Mouse (Mus musculus) cerebellum, postnatal 4 days (tissue): ENCODE measurements around the gene Zfp277.

ENCODE experiments used
- DNase-seq, 2 experiments: peaks; one replicate each; pipeline ENCODE4 v3.0.0; 2022; ENCODE audit warnings: low spot score in 2 of 2, mixed read lengths in 1 of 2

The Zfp277 gene

DNA sequence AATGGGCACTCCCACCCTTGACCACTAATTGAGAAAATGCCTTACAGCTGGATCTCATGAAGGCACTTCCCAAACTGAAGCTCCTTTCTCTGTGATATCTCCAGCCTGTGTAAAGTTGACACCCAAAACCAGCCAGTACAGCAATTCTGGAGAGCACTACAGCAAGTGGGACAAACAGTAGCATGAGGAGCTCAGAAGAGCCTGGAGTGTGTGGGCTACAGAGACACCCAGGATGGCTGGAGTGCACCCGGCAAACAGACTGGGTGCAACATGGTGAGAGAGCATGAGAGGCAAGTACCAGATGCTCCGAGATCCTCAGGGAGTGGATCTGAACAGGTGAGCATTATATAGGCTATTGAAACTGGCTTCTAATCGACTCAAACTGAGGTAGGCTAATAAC, 93.8 kb downstream of the Zfp277 start:
- DNase-seq, result no peak

DNA sequence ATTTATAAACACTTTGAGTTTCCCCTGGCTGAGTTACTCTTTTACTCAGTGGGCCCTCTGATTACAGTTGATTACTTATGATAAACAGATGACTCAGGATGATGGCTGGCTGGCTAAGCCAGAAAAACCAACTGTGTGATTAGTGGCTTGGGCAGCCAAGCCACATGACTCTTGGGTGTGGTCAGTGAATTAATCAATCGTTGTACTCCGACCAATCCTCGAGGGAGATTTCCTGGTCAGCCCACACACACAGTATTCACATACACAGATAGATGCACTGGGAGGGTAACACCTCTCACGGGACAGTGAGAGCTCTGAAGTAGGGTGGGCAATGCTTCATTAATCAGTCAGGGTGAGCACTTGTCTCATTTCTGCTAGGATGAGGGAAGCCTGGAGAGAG, 97.5 kb downstream of the Zfp277 start:
- DNase-seq, result no peak

DNA sequence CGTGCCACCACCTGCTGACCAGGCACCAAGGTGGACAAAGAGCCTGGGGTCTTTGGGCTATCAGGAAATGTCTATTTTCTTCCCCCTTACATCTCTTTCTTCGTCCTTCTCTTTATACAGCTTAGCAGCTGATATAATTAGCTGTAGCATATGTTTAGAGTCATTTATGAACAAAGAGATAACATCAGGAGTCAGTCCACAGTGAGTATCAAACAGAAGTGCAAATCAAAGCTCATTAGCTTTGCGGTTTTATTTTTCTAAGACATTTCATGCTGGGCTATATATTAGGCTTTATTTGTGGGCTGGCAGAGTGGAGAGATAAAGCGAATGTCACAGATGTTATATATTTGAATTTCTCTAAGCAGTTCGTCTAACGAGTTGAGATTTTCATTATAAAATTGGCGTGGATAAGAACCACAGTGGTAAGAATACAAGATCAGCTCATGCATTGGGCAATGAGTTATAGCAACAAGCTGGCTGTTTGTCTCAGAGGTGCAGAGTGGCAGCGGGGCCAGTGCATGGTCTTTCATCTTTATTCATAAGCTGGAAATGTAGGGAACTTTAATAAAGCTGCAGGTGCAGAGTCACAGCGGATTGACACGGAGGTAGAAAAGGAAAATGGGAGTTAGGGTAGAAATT, 98.5 kb downstream of the Zfp277 start:
- DNase-seq, result no peak

DNA sequence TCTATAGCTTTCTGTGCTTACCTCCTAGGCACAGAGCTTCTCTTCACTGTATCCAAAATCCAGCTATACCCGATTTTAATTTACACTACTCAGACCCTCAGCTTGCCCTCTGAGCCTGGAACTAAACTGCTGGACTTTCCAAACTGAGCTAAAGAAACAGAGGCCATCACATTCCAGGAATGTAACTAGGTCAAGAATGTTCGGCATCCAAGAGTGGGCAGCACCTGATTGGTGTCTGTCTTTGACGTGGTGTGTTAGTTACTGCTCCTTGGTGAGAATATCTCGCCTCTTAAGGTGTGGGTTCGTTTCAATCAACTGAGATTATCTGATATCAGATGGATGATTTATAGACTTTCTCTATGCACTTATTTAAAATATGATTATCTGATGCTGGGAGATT, 104.3 kb downstream of the Zfp277 start:
- DNase-seq, result no peak

DNA sequence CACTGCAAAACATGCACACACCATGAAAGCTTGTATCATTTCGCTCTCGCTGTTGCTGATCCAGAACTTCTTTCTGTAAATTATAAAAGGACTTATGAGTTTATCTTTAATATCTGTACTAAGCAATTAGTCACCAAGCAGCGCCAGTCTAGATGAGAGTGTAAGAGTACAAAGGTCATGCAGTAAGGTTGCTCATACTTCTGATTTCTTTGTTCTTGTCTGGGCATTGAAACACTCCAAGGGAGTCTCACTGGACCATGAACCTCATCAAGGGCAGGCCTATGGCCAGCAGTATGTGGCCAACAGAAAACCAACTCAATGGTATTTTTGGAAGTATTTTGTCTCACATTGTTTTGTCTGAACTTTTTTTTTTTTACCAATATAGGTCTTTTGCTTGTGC, 110.4 kb downstream of the Zfp277 start:
- no peak for DNase-seq

DNA sequence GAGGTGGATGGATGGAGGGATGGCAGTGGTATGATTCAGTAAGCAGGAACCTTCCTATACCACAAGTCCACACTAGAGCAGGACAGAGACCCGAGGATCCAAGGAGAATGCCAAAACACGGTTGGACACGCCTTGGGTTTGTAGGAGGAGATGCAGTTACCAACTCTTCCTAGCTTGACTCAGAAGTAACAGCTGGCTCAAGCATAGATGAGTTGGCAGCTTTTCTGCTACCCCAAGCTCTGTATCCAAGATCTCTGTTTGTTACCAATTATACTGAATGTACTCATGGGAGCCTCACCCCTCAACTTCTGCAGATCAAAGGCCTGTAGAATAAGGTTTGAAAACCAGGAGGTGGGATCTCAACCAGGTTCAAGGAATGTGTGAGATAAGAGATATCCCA, 114.2 kb downstream of the Zfp277 start:
- no peak for DNase-seq

DNA sequence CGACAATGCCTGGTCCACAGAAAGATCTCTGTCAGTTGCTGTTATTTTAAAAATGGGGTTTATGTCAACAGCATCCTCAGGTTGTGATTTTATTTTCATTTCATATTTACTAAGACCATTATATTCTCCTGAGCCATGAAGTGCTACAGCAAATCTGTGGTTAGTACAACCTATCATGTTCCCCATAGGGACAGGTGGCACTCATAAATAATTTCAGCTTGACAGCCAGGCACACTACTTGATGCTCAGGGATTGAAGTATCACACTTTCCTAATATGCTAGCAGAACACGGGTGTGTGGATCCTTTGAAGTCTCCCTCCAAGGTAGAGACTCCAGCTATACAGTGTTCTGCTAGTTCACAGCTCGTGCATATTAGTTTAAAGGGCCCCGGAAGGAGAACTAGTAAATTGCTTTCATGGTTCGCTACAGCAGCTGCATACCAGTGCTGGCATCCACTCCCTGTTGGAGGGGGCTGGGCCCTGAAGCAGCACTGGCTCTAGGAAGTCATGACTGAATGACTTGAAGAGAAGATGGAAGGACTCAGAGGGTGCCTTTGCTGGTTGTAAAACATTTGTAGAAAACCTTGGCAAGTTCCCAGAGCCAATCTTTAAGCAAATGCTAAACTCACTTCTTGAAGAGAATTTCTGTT, 118.6 kb downstream of the Zfp277 start:
- no peak for DNase-seq

DNA sequence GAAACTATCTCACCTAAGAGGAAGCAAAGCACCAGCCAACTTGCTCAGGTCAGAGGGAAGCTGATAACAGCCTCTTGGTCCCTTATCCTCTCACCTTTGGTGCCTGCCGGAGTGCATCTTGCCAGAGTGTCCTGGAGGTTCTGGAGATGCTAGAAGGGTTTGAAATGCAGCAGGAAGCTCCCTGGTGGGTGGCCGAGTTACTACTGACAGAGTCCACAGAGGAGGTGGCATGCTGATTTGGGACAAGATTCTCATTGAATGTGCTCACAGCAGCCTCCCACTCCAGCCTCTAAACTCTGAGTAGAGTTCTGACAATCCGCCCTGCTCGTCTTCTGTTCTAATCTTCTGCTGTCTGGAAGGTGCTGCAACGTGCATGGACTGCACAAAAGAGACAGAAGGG, 120.1 kb downstream of the Zfp277 start:
- no peak for DNase-seq

DNA sequence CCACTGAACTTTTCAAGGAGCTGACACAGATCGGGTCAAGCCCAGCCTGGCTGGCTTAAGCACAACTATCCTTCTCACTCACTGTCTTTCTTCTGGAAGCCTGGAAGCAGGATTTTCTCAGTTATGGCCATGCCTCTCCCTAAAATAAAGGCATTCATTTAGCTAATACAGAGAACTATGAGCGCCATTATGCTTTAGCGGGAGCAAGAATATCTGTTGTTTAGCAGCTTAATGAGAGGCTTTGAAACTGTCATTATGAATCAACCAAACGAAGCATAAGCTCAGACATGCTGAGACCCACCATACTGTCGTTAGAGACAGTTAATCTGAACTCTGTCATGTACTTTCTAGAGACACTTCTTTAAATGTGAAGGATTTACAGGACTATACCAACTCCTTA, 120.9 kb downstream of the Zfp277 start:
- DNase-seq, result no peak

DNA sequence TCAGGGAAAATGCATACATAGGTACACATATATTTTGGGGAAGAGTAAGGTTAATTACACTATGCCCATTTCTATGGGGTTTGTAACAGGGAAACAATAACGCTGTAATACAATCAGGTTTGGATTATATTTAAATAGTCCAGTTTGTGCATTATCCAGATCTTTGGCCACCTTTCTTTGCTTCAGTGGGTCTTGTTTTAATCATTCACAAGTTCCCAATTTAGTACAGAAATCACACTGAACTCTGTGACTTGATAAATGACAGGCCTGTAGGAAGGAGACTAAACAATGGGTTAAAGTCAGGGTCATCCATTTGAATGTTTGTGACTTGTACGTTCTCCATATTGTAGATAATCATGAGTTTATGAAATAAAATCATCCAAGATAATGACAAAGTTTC, 130.6 kb downstream of the Zfp277 start:
- DNase-seq, result no peak

DNA sequence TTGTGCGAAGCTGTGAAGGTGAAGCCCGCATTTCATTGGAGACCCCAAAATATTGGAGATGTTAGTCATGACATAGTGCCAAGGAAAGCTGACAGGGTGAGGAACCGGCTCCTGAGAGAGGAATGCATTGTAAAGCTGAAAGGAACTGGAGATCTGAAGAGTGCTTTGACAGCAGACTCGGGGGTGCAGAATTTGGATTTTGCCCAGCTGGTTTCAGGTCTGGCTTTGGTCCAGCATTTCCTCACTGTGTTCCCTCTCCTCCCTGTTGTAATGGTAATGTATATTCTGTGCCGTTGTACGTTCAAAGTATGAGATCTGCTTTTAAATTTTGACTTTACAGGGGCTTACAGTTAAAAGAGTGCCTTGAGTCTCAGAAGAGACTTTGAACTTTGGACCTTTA, 141.7 kb downstream of the Zfp277 start:
- DNase-seq, result no peak

DNA sequence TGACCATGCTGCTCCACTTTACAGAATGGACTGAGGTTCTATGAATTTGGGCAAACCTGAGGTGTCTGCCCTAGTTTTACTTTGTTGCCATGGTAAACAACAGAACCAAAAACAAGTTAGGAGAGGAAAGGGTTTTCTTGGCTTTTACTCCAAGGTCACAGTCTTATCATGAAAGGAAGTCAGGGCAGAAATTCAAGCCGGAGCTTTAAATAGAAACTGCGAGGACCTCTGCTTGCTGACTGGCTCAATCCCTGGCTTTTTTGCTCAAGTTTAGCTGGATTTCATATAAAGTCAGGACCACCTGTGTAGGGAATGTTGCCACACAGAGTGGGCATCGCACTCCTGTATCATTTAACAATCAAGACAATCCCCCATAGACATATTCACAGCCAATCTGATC, 147.1 kb downstream of the Zfp277 start:
- DNase-seq, result no peak

DNA sequence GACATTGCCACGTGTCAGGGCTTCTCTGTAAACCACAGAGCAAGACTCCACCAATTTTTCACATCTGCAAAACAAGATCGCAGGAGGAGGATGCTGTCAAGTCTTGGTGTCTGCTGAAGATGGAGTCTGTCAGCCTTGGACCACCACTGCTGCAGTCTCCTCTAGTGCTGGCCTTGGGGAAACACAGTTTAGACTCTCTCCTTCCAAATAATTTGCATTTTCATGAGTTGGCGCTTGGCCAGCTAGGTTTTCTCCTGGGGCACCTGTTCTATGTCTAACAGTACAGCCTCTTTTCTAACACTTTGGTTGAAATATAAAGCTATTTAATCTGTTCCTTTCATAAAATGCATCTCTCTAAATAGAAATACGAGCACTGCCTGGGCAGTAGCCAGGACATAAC, 159.2 kb downstream of the Zfp277 start:
- no peak for DNase-seq

DNA sequence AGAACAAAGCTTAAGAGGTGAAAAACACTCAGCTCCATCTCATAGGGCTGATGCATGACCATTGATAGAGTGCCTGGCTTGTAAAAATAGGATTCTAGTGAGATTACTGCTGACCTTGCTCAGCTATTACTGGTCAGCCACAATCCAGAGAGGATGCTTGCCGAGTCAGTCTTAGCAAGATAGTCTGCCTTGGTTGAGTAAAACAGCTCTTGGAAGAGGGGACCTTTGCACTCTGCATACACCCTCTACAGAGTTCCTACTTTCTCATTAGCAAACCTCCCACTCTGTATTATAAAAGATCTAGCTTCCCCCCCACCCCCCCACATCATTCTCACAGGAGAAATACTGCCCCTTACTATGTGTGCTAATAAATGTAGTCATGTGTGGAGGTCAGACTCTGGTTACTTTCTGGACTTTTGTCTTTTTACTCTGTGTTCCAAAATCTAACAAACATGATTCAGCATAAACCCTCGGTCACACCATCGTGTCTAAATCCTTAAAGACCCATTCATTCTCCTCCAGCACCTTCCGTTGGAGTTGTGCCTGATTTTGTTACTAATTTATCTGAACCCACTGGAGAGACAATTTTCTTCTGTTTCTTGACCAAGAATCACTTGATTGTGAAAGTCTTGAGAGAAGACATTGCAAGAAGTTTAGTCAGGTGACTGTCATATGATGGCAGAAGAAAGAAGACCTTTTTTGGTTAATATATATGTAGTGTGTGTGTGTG, 164.9 kb downstream of the Zfp277 start:
- no peak for DNase-seq

DNA sequence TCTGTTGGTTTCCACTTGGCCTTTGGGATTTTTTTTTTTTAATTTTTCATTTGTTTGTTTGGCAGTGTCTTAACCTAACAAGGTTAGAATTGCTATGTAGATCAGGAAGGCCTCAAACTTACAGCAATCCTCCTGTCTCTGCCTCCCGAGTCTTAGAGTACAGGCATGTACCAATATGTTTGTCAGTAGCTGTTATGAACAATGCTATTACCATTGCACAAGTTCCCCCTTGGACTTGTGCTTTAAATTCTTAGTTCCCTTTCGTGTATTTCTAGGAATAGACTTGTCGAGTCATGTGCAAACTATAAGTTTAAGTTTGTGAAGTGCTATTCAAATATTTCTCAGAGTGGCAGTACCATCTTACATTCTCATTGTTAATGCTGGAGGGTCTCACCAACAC, 168.1 kb downstream of the Zfp277 start:
- no peak for DNase-seq

DNA sequence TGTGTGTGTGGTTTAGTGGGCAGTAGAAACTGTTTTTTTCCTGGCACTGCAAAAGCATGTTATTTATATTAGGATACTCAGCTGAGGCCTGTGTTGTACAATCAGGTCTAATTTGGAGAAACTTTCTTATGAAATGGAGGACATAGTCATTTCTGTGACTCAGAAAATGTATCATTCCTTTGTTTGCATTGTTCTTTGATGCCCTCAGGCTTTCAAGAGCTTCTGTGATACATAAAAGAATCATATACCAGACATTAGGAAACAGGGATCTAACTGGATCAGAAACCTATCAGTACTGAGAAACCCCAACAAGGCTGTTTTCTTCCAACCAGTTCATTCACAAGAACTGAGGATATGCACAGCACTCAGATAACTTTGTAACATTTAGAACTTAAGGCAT, 170.8 kb downstream of the Zfp277 start:
- no peak for DNase-seq

DNA sequence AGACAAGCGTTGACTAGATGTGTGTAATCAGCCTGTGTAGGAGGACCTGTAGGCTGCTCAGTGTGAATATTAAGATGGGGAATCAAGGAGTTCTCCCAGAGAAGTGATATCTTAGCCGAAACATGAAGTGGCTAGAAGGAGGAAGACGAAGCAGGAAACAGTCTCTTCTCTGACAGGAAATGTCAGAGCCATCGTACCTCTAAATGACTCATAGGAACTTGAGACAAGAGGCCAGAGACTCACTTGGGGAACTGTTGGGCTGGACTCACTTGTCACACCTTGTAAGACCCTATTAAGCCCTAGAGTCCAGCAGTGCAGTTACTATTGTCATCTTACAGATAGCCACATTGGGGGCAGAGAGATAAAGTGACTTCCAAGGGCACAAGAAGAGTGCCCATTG, 172.4 kb downstream of the Zfp277 start:
- no peak for DNase-seq

DNA sequence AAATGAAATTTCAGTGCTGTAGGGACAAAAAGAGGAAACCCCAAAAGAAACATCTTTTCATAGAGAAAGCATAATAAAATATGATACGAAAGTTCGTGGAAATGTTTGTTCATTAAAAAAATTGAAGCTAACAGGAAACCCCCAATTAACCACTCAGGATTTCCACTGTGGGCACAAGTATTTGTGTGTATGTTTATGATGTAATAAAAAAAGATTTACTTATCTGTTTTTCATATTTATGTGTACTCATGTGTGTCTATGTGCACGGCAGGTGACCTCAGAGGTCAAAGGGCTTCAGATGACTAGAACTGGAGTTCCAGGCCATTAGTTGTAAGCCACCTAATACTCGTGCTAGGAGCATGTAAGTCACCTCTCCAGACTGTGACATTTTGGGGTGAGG, 173.0 kb downstream of the Zfp277 start:
- no peak for DNase-seq

DNA sequence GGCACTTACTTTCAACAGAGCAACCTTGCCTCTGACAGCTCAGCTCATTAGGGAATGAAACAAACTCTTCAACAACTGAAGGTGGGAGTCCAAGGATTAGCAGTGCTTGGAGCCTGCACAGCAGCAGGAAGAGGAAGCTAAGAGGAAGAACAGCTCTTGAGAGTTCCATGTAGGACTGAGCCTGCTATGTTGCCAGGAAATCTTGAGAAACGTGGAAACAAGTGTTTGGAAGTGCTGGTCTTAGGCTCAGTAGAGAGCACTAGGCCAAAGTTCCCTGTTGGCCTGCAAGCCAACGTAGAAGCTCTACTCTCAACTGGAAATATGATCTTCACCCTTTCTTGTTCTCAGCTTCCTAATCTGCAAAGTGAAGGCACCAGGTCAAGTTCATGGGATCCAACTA, 177.4 kb downstream of the Zfp277 start:
- no peak for DNase-seq
